Mouse (Mus musculus): ENCODE results near the gene Cog1.

DNA sequence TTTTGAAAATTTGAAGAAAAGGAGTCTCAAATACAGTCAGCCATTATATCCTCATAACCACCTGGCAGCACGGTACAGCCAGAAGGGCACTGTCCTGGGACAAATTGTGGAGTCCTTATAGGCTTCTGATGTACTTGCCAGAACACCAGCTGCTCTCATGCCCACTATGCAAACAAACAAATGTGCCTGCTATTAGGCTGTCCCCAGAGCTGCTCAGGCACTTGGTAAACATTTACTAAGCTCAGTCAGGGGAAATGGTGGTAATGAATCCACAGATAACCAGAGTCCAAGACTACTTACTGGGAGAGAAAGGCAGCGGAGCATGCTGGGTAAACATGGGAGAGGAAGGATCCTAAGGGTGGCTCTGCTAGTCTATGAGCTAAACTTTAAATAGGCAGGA lies 18.2 kb downstream of the Cog1 start:
- no peak for TF ChIP-seq POLR2A (IDR thresholded peaks at IDR 0.05; ENCODE audit: borderline replicate concordance, low read depth, low read length)
- no peak for TF ChIP-seq CTCF (IDR thresholded peaks at IDR 0.05; ENCODE audit: low read depth, low read length)

Data from bone marrow macrophage, adult 2 months (primary cell).